In the genomic region with DNA sequence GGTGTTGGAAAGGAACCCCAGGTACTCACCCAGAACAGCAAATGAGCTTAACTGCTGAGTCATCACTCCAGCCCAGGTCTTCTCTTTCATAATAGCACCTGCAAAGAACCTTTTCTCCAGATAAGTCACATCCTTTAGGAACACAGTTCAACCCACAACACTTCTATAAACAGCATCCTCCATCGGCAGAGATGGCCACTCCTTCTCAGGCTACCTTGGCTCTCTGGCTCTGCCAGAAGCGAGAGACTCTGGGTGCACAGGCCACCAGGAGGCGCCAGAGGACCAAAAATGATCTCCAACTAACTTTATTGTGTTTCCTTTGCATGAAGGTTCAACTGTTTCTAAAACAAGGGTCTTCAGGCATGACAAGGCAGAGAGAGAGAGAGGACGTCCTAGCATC, we compare ENCODE assay signal across 9 mouse cellular contexts. TPM values are rescaled to one million over a fixed set of nuclear protein-coding genes. Genes with fewer than 3 reads are reported as not detected.
DNase-seq lines count a peak whose midpoint lies in the region; ATAC-seq and TF ChIP-seq lines count a peak whose summit lies in the region.
"Had no signal": no experiment of that assay in that cellular context is flagged by ENCODE, and none has a peak within 500 bp of the region (broad histone marks: within the 10 kb centered on the region; RNA-seq: fewer than 3 reads in every experiment).

No protein-coding gene starts in this region.

- 1% methylated on average over 4 of the region's 4 CpGs for WGBS in embryonic facial prominence, embryonic 14.5 days

- no peaks in the 10 kb centered on the region for H3K27me3 ChIP-seq in embryonic facial prominence, embryonic 14.5 days (replicated peaks; ENCODE audit: control insufficient read depth, insufficient read depth, low read length)
- H3K27me3 ChIP-seq: liver, embryonic 15.5 days had no signal

- H3K9me3 ChIP-seq in ES-E14 (ENCODE audit: control insufficient read depth, insufficient read depth, low read depth, low read length), result no peaks in the 10 kb centered on the region
- H3K9me3 ChIP-seq in embryonic facial prominence, embryonic 14.5 days (ENCODE audit: control insufficient read depth, low read length), result no peaks in the 10 kb centered on the region
- H3K9me3 ChIP-seq: liver, embryonic 15.5 days had no signal

- no peak for ATAC-seq in embryonic facial prominence, embryonic 14.5 days (ENCODE audit: low read depth)

- peak; percentile 77 for DNase-seq in ES-E14 (ENCODE audit: low read depth, low spot score)
- peak; percentile 83 to 84 for DNase-seq in adrenal gland, postnatal 4 days (ENCODE audit: low spot score in 2 of 2)
- peak; percentile 83 for DNase-seq in embryonic facial prominence, embryonic 14.5 days (ENCODE audit: low spot score)
- DNase-seq in heart, postnatal 25 days (ENCODE audit: low spot score), result peak; percentile 39
- peak; percentile 90 for DNase-seq in layer of hippocampus, adult 9-10 months (ENCODE audit: low spot score)
- DNase-seq in lung, postnatal 36 days, result peak; percentile 91
- peak; percentile 81 for DNase-seq in right cerebral cortex, postnatal 25 days
- DNase-seq in urinary bladder, postnatal 36 days (ENCODE audit: low spot score in 2 of 2), result peak; percentile 83 to 88

- no peak overlapping the region for H3K4me2 ChIP-seq in embryonic facial prominence, embryonic 14.5 days (ENCODE audit: low read depth, low read length)
- H3K4me2 ChIP-seq: liver, embryonic 15.5 days had no signal

- H3K4me3 ChIP-seq in ES-E14 (ENCODE audit: insufficient read depth in 1 of 2, low read depth in 1 of 2, low read length in 2 of 2, poor library complexity in 1 of 2, severe bottlenecking in 1 of 2), result no peak overlapping the region
- no peak overlapping the region for H3K4me3 ChIP-seq in embryonic facial prominence, embryonic 14.5 days (ENCODE audit: low read depth, low read length)
- H3K4me3 ChIP-seq: liver, embryonic 15.5 days had no signal

- peaks cover 2 to 11% of the 10 kb centered on the region in 2 experiments; a peak in 1 of 4 replicates for H3K4me1 ChIP-seq in ES-E14 (ENCODE audit: control insufficient read depth in 2 of 2, insufficient read depth in 2 of 2, low read length in 2 of 2, poor library complexity in 1 of 2)
- H3K4me1 ChIP-seq in embryonic facial prominence, embryonic 14.5 days (ENCODE audit: control insufficient read depth, insufficient read depth, low read length), result no peaks in the 10 kb centered on the region; the same call in 1 of the 2 replicates

- no peak overlapping the region for H3K9ac ChIP-seq in ES-E14 (ENCODE audit: insufficient read depth, low read depth, low read length, poor library complexity, severe bottlenecking)
- no peak overlapping the region for H3K9ac ChIP-seq in embryonic facial prominence, embryonic 14.5 days (ENCODE audit: low read depth, low read length)
- H3K9ac ChIP-seq: liver, embryonic 15.5 days had no signal

- no peaks in the 10 kb centered on the region for H3K36me3 ChIP-seq in ES-E14 (ENCODE audit: control insufficient read depth, insufficient read depth, low read length, poor library complexity, severe bottlenecking)
- no peaks in the 10 kb centered on the region for H3K36me3 ChIP-seq in embryonic facial prominence, embryonic 14.5 days (ENCODE audit: control insufficient read depth, insufficient read depth, low read length)
- H3K36me3 ChIP-seq: liver, embryonic 15.5 days had no signal

- no peak overlapping the region for H3K27ac ChIP-seq in ES-E14 (ENCODE audit: insufficient read depth, low read depth, low read length, poor library complexity, severe bottlenecking)
- H3K27ac ChIP-seq in embryonic facial prominence, embryonic 14.5 days (replicated peaks; ENCODE audit: low read depth, low read length), result no peak overlapping the region
- H3K27ac ChIP-seq: liver, embryonic 15.5 days had no signal

- intact Hi-C loops in heart, postnatal 25 days (cut with DNase I), result loop anchor here (1.0 to 5.0 kb wide), 3 partner anchors 42 to 562 kb away; no protein-coding TSS in a partner anchor

- in situ Hi-C loops in ES-E14 (cut with MboI; ENCODE audit: low sequenced_read_pairs in 2 of 2, unreplicated experiment in 2 of 2), result loop anchor here in 1 of 2 experiments (10.0 kb wide), 1 partner anchor 565 kb away; no protein-coding TSS in a partner anchor

TF ChIP-seq in ES-E14, 5 proteins besides CTCF, POLR2A, EP300 and RAD21:
- TF ChIP-seq HCFC1 (IDR thresholded peaks at IDR 0.05; ENCODE audit: borderline replicate concordance, insufficient read depth, low read length) (no peak), ZC3H11A (IDR thresholded peaks at IDR 0.05; ENCODE audit: borderline replicate concordance, low read depth, low read length) (peak; percentile 81), ZNF384 (IDR thresholded peaks at IDR 0.05; ENCODE audit: low read depth, low read length) (no peak), CHD2 (IDR thresholded peaks at IDR 0.05; ENCODE audit: low read depth, low read length) (no peak), MAFK (IDR thresholded peaks at IDR 0.05; ENCODE audit: insufficient read depth, low read depth, low read length) (peak; percentile 93)

RNA-seq across cellular contexts. Expression of gene Rab4a, which starts 15.8 kb away (rescaled TPM):
- total RNA-seq in ES-E14 (2012; rRNA removed), result 22.1 and 29.6 TPM in 2 replicates
- 10 to 100 TPM; 29.5 to 30.9 TPM for total RNA-seq in adrenal gland, postnatal 4 days (2021)
- polyA plus RNA-seq in embryonic facial prominence, embryonic 14.5 days (2014; fragmentation: Nextera tagmentation; extraction: Ambion mirVana), result 46.6 and 46.8 TPM in 2 replicates
- total RNA-seq in heart, postnatal 25 days (2021), result 1 to 10 TPM; 8.2 to 8.7 TPM

Comparison
In these comparisons a context has a peak if more than half of its experiments do, and no peak if none do; other contexts are left out.
1. DNase-seq: peak in every context shown above with its lines; median percentile 91 in lung, postnatal 36 days; 90 in layer of hippocampus, adult 9-10 months; 86 in urinary bladder, postnatal 36 days; 84 in adrenal gland, postnatal 4 days; 83 in embryonic facial prominence, embryonic 14.5 days; 81 in right cerebral cortex, postnatal 25 days; 77 in ES-E14; 39 in heart, postnatal 25 days.